Mouse (Mus musculus) C2C12 (cell line): ENCODE data around the gene Efna5.

ENCODE experiments used
- CEBPB ChIP-seq: IDR thresholded peaks from one replicate; pipeline ENCODE4 v1.6.1; 2011; ENCODE audit warnings: low read depth, mild to moderate bottlenecking, control low read depth, moderate library complexity
- CTCF ChIP-seq: IDR thresholded peaks from one replicate; pipeline ENCODE4 v1.5.1; 2011; ENCODE audit not compliant: control insufficient read depth, insufficient read depth, insufficient read length
- FOSL1 ChIP-seq: IDR thresholded peaks from one replicate; pipeline ENCODE4 v1.8.0; 2011; ENCODE audit warnings: mild to moderate bottlenecking, low read length; ENCODE audit not compliant: poor library complexity, insufficient read depth, severe bottlenecking
- MAX ChIP-seq: IDR thresholded peaks from one replicate; pipeline ENCODE4 v1.6.1; 2011; ENCODE audit warnings: mild to moderate bottlenecking, control low read depth
- MYOD1 ChIP-seq: IDR thresholded peaks from one replicate; pipeline ENCODE4 v1.6.1; 2011; ENCODE audit warnings: low read depth; ENCODE audit not compliant: control insufficient read depth, insufficient read length
- MYOG ChIP-seq: IDR thresholded peaks from one replicate; pipeline ENCODE4 v1.6.1; 2011; ENCODE audit not compliant: control insufficient read depth, insufficient read length; ENCODE audit errors: extremely low read depth
- USF1 ChIP-seq: IDR thresholded peaks from one replicate; pipeline ENCODE4 v1.6.1; 2011; ENCODE audit warnings: low read depth, mild to moderate bottlenecking, control low read depth, moderate library complexity

GRCm38 (mm10) chr17:62777858-62778564 lies 103.1 kb downstream of the Efna5 start:
- TF ChIP-seq CTCF (no peak), MAX (no peak), CEBPB (no peak), MYOD1 (no peak), FOSL1 (no peak), USF1 (no peak), MYOG (no peak)
